Mouse (Mus musculus): Measurements from ENCODE around the gene Agtpbp1. TPM values are rescaled to one million over a fixed set of nuclear protein-coding genes. Genes with fewer than 3 reads are reported as not detected.
"Not testable (repeated sequence)": the region's sequence is repeated elsewhere in the genome, so short reads cannot be mapped to it uniquely, and the experiment has no call there.

Gene Agtpbp1
- polyA plus RNA-seq, 1 experiment from 2014 or later = 72.5 TPM

- WGBS = 81% methylated on average over 10 of the region's 10 CpGs
- Histone ChIP-seq H3K4me3 (replicated peaks) (no peak overlapping the region), H3K9me3 (replicated peaks) (no peaks in the 10 kb centered on the region), H3K9ac (replicated peaks) (no peak overlapping the region), H3K4me1 (no peaks in the 10 kb centered on the region), H3K4me2 (no peak overlapping the region), H3K27ac (replicated peaks) (no peak overlapping the region), H3K27me3 (replicated peaks) (no peaks in the 10 kb centered on the region), H3K36me3 (peaks cover 84% of the 10 kb centered on the region)
- ATAC-seq (ENCODE audit: low FRiP score) = no peak
Observed at GRCm38 (mm10) chr13:59605221-59605922, 20.3 kb upstream of the Agtpbp1 start.

- H3K27ac ChIP-seq (replicated peaks) = no peak overlapping the region
- no peak overlapping the region for H3K4me2 ChIP-seq
- H3K9me3 ChIP-seq (replicated peaks) = no peaks in the 10 kb centered on the region
- H3K4me3 ChIP-seq (replicated peaks) = no peak overlapping the region
- no peaks in the 10 kb centered on the region for H3K4me1 ChIP-seq
- no peak overlapping the region for H3K9ac ChIP-seq (replicated peaks)
- WGBS = 30% methylated on average over 1 of the region's 1 CpGs
- no peaks in the 10 kb centered on the region for H3K27me3 ChIP-seq (replicated peaks)
- ATAC-seq (ENCODE audit: low FRiP score) = no peak
- peaks cover 84% of the 10 kb centered on the region for H3K36me3 ChIP-seq
Observed at GRCm38 (mm10) chr13:59604511-59604910, 19.5 kb upstream of the Agtpbp1 start.

GRCm38 (mm10) chr13:59603096-59603495 lies 18.1 kb upstream of the Agtpbp1 start:
- WGBS = 97% methylated on average over 5 of the region's 5 CpGs

GRCm38 (mm10) chr13:59592630-59593029 lies 7.6 kb upstream of the Agtpbp1 start:
- Histone ChIP-seq H3K4me1 (peaks cover 14% of the 10 kb centered on the region), H3K9me3 (replicated peaks) (no peaks in the 10 kb centered on the region), H3K27me3 (replicated peaks) (no peaks in the 10 kb centered on the region), H3K4me3 (replicated peaks) (no peak overlapping the region), H3K4me2 (no peak overlapping the region), H3K9ac (replicated peaks) (no peak overlapping the region), H3K36me3 (peaks cover 68% of the 10 kb centered on the region), H3K27ac (replicated peaks) (no peak overlapping the region)
- ATAC-seq (ENCODE audit: low FRiP score) = no peak
- WGBS = 100% methylated on average over 1 of the region's 1 CpGs

More at GRCm38 (mm10) chr13:59603096-59603495, 18.1 kb upstream of the Agtpbp1 start:
- Histone ChIP-seq H3K36me3 (peaks cover 79% of the 10 kb centered on the region), H3K27ac (replicated peaks) (no peak overlapping the region), H3K4me2 (no peak overlapping the region), H3K4me3 (replicated peaks) (no peak overlapping the region), H3K9me3 (replicated peaks) (no peaks in the 10 kb centered on the region), H3K4me1 (no peaks in the 10 kb centered on the region), H3K9ac (replicated peaks) (no peak overlapping the region), H3K27me3 (replicated peaks) (no peaks in the 10 kb centered on the region)
- ATAC-seq (ENCODE audit: low FRiP score) = no peak

GRCm38 (mm10) chr13:59592058-59592457 lies 7.0 kb upstream of the Agtpbp1 start:
- Histone ChIP-seq H3K4me1 (peaks cover 19% of the 10 kb centered on the region), H3K36me3 (peaks cover 64% of the 10 kb centered on the region)
- H3K27ac ChIP-seq (replicated peaks); H3K9me3 ChIP-seq (replicated peaks); H3K4me3 ChIP-seq (replicated peaks); ATAC-seq (ENCODE audit: low FRiP score); H3K9ac ChIP-seq (replicated peaks); H3K27me3 ChIP-seq (replicated peaks); H3K4me2 ChIP-seq: not testable (repeated sequence)
- 92% methylated on average over 3 of the region's 3 CpGs for WGBS

- Histone ChIP-seq H3K9ac (replicated peaks) (no peak overlapping the region), H3K27me3 (replicated peaks) (no peaks in the 10 kb centered on the region), H3K4me3 (replicated peaks) (no peak overlapping the region), H3K36me3 (peaks cover 53% of the 10 kb centered on the region), H3K4me2 (no peak overlapping the region), H3K9me3 (replicated peaks) (no peaks in the 10 kb centered on the region), H3K4me1 (peaks cover 31% of the 10 kb centered on the region), H3K27ac (replicated peaks) (no peak overlapping the region)
- whole genome bisulfite sequencing = 89% methylated on average over 4 of the region's 4 CpGs
- ATAC-seq (ENCODE audit: low FRiP score) = no peak
Observed at GRCm38 (mm10) chr13:59590691-59591090, 5.7 kb upstream of the Agtpbp1 start.

- H3K4me2 ChIP-seq = no peak overlapping the region
- no peak overlapping the region for H3K4me3 ChIP-seq (replicated peaks)
- 85% methylated on average over 4 of the region's 4 CpGs for WGBS
- peaks cover 31% of the 10 kb centered on the region for H3K4me1 ChIP-seq
- ATAC-seq (ENCODE audit: low FRiP score) = no peak
- H3K36me3 ChIP-seq = peaks cover 49% of the 10 kb centered on the region
- H3K27ac ChIP-seq (replicated peaks) = no peak overlapping the region
- H3K9me3 ChIP-seq (replicated peaks) = no peaks in the 10 kb centered on the region
- no peak overlapping the region for H3K9ac ChIP-seq (replicated peaks)
- H3K27me3 ChIP-seq (replicated peaks) = no peaks in the 10 kb centered on the region
Observed at GRCm38 (mm10) chr13:59589672-59590071, 4.6 kb upstream of the Agtpbp1 start.

GRCm38 (mm10) chr13:59587201-59587600 lies 2.2 kb upstream of the Agtpbp1 start:
- Histone ChIP-seq H3K4me2 (peak overlapping the region; percentile 97), H3K27ac (replicated peaks) (no peak overlapping the region), H3K4me1 (peaks cover 38% of the 10 kb centered on the region), H3K27me3 (replicated peaks) (no peaks in the 10 kb centered on the region), H3K9ac (replicated peaks) (no peak overlapping the region), H3K9me3 (replicated peaks) (no peaks in the 10 kb centered on the region), H3K4me3 (replicated peaks) (no peak overlapping the region), H3K36me3 (peaks cover 32% of the 10 kb centered on the region)
- ATAC-seq (ENCODE audit: low FRiP score) = no peak
- 97% methylated on average over 2 of the region's 2 CpGs for WGBS

- no peak for ATAC-seq (ENCODE audit: low FRiP score)
- H3K36me3 ChIP-seq = peaks cover 16% of the 10 kb centered on the region
- H3K27ac ChIP-seq (replicated peaks) = peak overlapping the region; percentile 89
- WGBS = under 1% methylated on average over 28 of the region's 28 CpGs
- H3K9me3 ChIP-seq (replicated peaks) = no peaks in the 10 kb centered on the region
- H3K4me3 ChIP-seq (replicated peaks) = peak overlapping the region; percentile 99
- no peaks in the 10 kb centered on the region for H3K27me3 ChIP-seq (replicated peaks)
- H3K9ac ChIP-seq (replicated peaks) = peak overlapping the region; percentile 94
- H3K4me2 ChIP-seq = peak overlapping the region; percentile 97
- peaks cover 38% of the 10 kb centered on the region for H3K4me1 ChIP-seq
Observed at GRCm38 (mm10) chr13:59585648-59586005, 600 bp upstream of the Agtpbp1 start.

GRCm38 (mm10) chr13:59584481-59584880 lies 546 bp downstream of the Agtpbp1 start:
- Histone ChIP-seq H3K9me3 (replicated peaks) (no peaks in the 10 kb centered on the region), H3K4me1 (peaks cover 38% of the 10 kb centered on the region), H3K27me3 (replicated peaks) (no peaks in the 10 kb centered on the region), H3K4me3 (replicated peaks) (peak overlapping the region; percentile 99), H3K9ac (replicated peaks) (peak overlapping the region; percentile 66), H3K27ac (replicated peaks) (peak overlapping the region; percentile 86), H3K36me3 (peaks cover 5% of the 10 kb centered on the region), H3K4me2 (peak overlapping the region; percentile 97)
- peak; percentile 74 for ATAC-seq (ENCODE audit: low FRiP score)
- under 1% methylated on average over 9 of the region's 9 CpGs for WGBS

GRCm38 (mm10) chr13:59580954-59581353 lies 4.1 kb downstream of the Agtpbp1 start:
- ATAC-seq (ENCODE audit: low FRiP score) = no peak
- H3K4me1 ChIP-seq = peaks cover 9% of the 10 kb centered on the region
- H3K27ac ChIP-seq (replicated peaks) = no peak overlapping the region
- H3K9ac ChIP-seq (replicated peaks) = no peak overlapping the region
- 98% methylated on average over 4 of the region's 4 CpGs for WGBS
- no peaks in the 10 kb centered on the region for H3K36me3 ChIP-seq
- H3K9me3 ChIP-seq (replicated peaks) = no peaks in the 10 kb centered on the region
- no peak overlapping the region for H3K4me2 ChIP-seq
- H3K27me3 ChIP-seq (replicated peaks) = no peaks in the 10 kb centered on the region
- H3K4me3 ChIP-seq (replicated peaks) = no peak overlapping the region

GRCm38 (mm10) chr13:59572549-59572948 lies 12.5 kb downstream of the Agtpbp1 start:
- Histone ChIP-seq H3K36me3 (no peaks in the 10 kb centered on the region), H3K4me2 (no peak overlapping the region), H3K9me3 (replicated peaks) (no peaks in the 10 kb centered on the region), H3K9ac (replicated peaks) (no peak overlapping the region), H3K4me3 (replicated peaks) (no peak overlapping the region), H3K4me1 (no peaks in the 10 kb centered on the region), H3K27me3 (replicated peaks) (no peaks in the 10 kb centered on the region), H3K27ac (replicated peaks) (no peak overlapping the region)
- no peak for ATAC-seq (ENCODE audit: low FRiP score)
- WGBS = 90% methylated on average over 2 of the region's 2 CpGs
